In genomic region chr12:101028247-101028953, GRCm38 (mm10) we compare ENCODE assay signal across 8 mouse cellular contexts. TPM values are rescaled to one million over a fixed set of nuclear protein-coding genes. Genes with fewer than 3 reads are reported as not detected.
A peak's percentile ranks its signal among the peaks of the same experiment; 100 is the strongest.
DNase-seq lines count a peak whose midpoint lies in the region; ATAC-seq and TF ChIP-seq lines count a peak whose summit lies in the region.

No protein-coding gene starts in this region.

- no peak for DNase-seq in cerebellum, adult 9-11 months
- DNase-seq in lung, postnatal 0 days (ENCODE audit: low spot score): no peak
- no peak for DNase-seq in lung, adult 18-20 months
- peak; percentile 46 for DNase-seq in hindbrain, embryonic 11.5 days (ENCODE audit: low spot score)
- DNase-seq in midbrain, embryonic 11.5 days (ENCODE audit: low spot score, missing footprints): peak; percentile 94
- no peak for DNase-seq in retina, postnatal 1 day
- DNase-seq in T-cell, adult 2 months (ENCODE audit: low spot score): no peak

- peak overlapping the region; percentile 96 for H3K4me2 ChIP-seq in lung, postnatal 0 days (replicated peaks; ENCODE audit: low read depth, low read length)
- H3K4me2 ChIP-seq in hindbrain, embryonic 11.5 days (replicated peaks; ENCODE audit: low read depth, low read length): peak overlapping the region; percentile 82
- H3K4me2 ChIP-seq in midbrain, embryonic 11.5 days: peak overlapping the region; percentile 84

- TF ChIP-seq CTCF in lung, postnatal 0 days (IDR thresholded peaks at IDR 0.05): no peak

- ATAC-seq in cerebellum, adult (ENCODE audit: insufficient number of reproducible peaks, low FRiP score, low TSS enrichment): peak; percentile 17
- no peak for ATAC-seq in lung, postnatal 0 days
- ATAC-seq in hindbrain, embryonic 11.5 days (ENCODE audit: low FRiP score): peak; percentile 63
- ATAC-seq in midbrain, embryonic 11.5 days (ENCODE audit: low FRiP score): no peak

- no peaks in the 10 kb centered on the region for H3K9me3 ChIP-seq in lung, postnatal 0 days (ENCODE audit: low read length)
- H3K9me3 ChIP-seq in hindbrain, embryonic 11.5 days (ENCODE audit: control insufficient read depth, low read length): no peaks in the 10 kb centered on the region
- no peaks in the 10 kb centered on the region for H3K9me3 ChIP-seq in midbrain, embryonic 11.5 days (ENCODE audit: control insufficient read depth, low read length)

- TF ChIP-seq EP300 in lung, postnatal 0 days (IDR thresholded peaks at IDR 0.05): no peak

- H3K27me3 ChIP-seq in lung, postnatal 0 days (replicated peaks; ENCODE audit: insufficient read depth, low read length): no peaks in the 10 kb centered on the region; the same call in 1 of the 2 replicates
- H3K27me3 ChIP-seq in hindbrain, embryonic 11.5 days (ENCODE audit: control insufficient read depth, insufficient read depth, low read length): no peaks in the 10 kb centered on the region
- no peaks in the 10 kb centered on the region for H3K27me3 ChIP-seq in midbrain, embryonic 11.5 days (ENCODE audit: control insufficient read depth, insufficient read depth, low read length)

- peak overlapping the region; percentile 78 for H3K27ac ChIP-seq in lung, postnatal 0 days (ENCODE audit: low read length)
- peak overlapping the region; percentile 93 for H3K27ac ChIP-seq in hindbrain, embryonic 11.5 days (ENCODE audit: low read depth, low read length)
- H3K27ac ChIP-seq in midbrain, embryonic 11.5 days (ENCODE audit: low read depth, low read length): peak overlapping the region; percentile 90

- peak overlapping the region; percentile 44 for H3K9ac ChIP-seq in lung, postnatal 0 days (replicated peaks; ENCODE audit: low read depth)
- peak overlapping the region; percentile 87 for H3K9ac ChIP-seq in hindbrain, embryonic 11.5 days (ENCODE audit: low read depth, low read length)
- H3K9ac ChIP-seq in midbrain, embryonic 11.5 days (ENCODE audit: low read length): peak overlapping the region; percentile 95

- H3K4me1 ChIP-seq in lung, postnatal 0 days (ENCODE audit: insufficient read depth, low read depth, low read length): no peaks in the 10 kb centered on the region; the same call in 1 of the 2 replicates
- H3K4me1 ChIP-seq in hindbrain, embryonic 11.5 days (replicated peaks; ENCODE audit: control insufficient read depth, insufficient read depth, low read length): peaks cover 3% of the 10 kb centered on the region
- peaks cover 28% of the 10 kb centered on the region for H3K4me1 ChIP-seq in midbrain, embryonic 11.5 days (ENCODE audit: control insufficient read depth, insufficient read depth, low read length)

- WGBS in lung, postnatal 0 days: under 1% methylated on average over 49 of the region's 67 CpGs
- under 1% methylated on average over 62 of the region's 67 CpGs for WGBS in hindbrain, embryonic 11.5 days
- under 1% methylated on average over 66 of the region's 67 CpGs for WGBS in midbrain, embryonic 11.5 days

- peak overlapping the region; percentile 63 for H3K4me3 ChIP-seq in lung, postnatal 0 days (ENCODE audit: low read depth, low read length)
- H3K4me3 ChIP-seq in hindbrain, embryonic 11.5 days (ENCODE audit: low read depth, low read length): peak overlapping the region; percentile 69
- H3K4me3 ChIP-seq in midbrain, embryonic 11.5 days (ENCODE audit: low read depth, low read length): peak overlapping the region; percentile 81

- H3K36me3 ChIP-seq in lung, postnatal 0 days (ENCODE audit: insufficient read depth, low read length): no peaks in the 10 kb centered on the region
- H3K36me3 ChIP-seq in hindbrain, embryonic 11.5 days (ENCODE audit: control insufficient read depth, insufficient read depth, low read length): no peaks in the 10 kb centered on the region; the same call in 1 of the 2 replicates
- H3K36me3 ChIP-seq in midbrain, embryonic 11.5 days (ENCODE audit: control insufficient read depth, insufficient read depth, low read length): no peaks in the 10 kb centered on the region

RNA-seq across cellular contexts. Expression of gene Ccdc88c, which starts 0.5 kb away (rescaled TPM):
- 6.9 and 7.4 TPM in 2 replicates for polyA plus RNA-seq in lung, postnatal 0 days (2015; fragmentation: Nextera tagmentation; extraction: Ambion mirVana)
- polyA plus RNA-seq in hindbrain, embryonic 11.5 days (2014; fragmentation: Nextera tagmentation; extraction: Ambion mirVana): 11.6 and 14.1 TPM in 2 replicates
- polyA plus RNA-seq in midbrain, embryonic 11.5 days (2014; fragmentation: Nextera tagmentation; extraction: Ambion mirVana): 11.0 TPM in 2 replicates

RNA-seq across cellular contexts. Expression of gene Ppp4r3a, which starts 55.1 kb away (rescaled TPM):
- 16.4 and 20.5 TPM in 2 replicates for polyA plus RNA-seq in lung, postnatal 0 days (2015; fragmentation: Nextera tagmentation; extraction: Ambion mirVana)
- polyA plus RNA-seq in hindbrain, embryonic 11.5 days (2014; fragmentation: Nextera tagmentation; extraction: Ambion mirVana): 59.9 and 63.6 TPM in 2 replicates
- polyA plus RNA-seq in midbrain, embryonic 11.5 days (2014; fragmentation: Nextera tagmentation; extraction: Ambion mirVana): 68.5 and 71.3 TPM in 2 replicates

Comparison
In these comparisons a context has a peak if more than half of its experiments do, and no peak if none do; other contexts are left out.
1. ATAC-seq: peak in cerebellum, adult (single experiment) and hindbrain, embryonic 11.5 days (single experiment); none in lung, postnatal 0 days (single experiment) and midbrain, embryonic 11.5 days (single experiment).
2. DNase-seq: peak in hindbrain, embryonic 11.5 days (single experiment) and midbrain, embryonic 11.5 days (single experiment); none in cerebellum, adult 9-11 months (single experiment), lung, postnatal 0 days (single experiment), lung, adult 18-20 months (0 of 2), retina, postnatal 1 day (single experiment) and T-cell, adult 2 months (single experiment).
3. H3K9ac ChIP-seq: peak in every context shown above with its lines; median percentile 95 in midbrain, embryonic 11.5 days; 87 in hindbrain, embryonic 11.5 days; 44 in lung, postnatal 0 days.
4. Peak in every context shown above with its lines, with median percentiles within 50 percentile points of each other: H3K27ac ChIP-seq, H3K4me2 ChIP-seq and H3K4me3 ChIP-seq.